Mouse (Mus musculus) liver, adult 2 months (tissue): ENCODE measurements around the gene Acoxl. TPM values are rescaled to one million over a fixed set of nuclear protein-coding genes. Genes with fewer than 3 reads are reported as not detected.

Source experiments
- DNase-seq: peaks from one replicate; pipeline ENCODE4 v3.0.0-alpha.2; 2011; ENCODE audit warnings: low read depth, low spot score; ENCODE audit errors: extremely low read depth
- H3K27ac ChIP-seq: fragments of 200-500 bp; replicated peaks from 2 replicates; pipeline ENCODE4 v1.5.1; 2012; ENCODE audit warnings: low read depth, mild to moderate bottlenecking, control low read depth, inconsistent platforms, low read length; ENCODE audit not compliant: insufficient read depth
- H3K27me3 ChIP-seq: fragments of 200-500 bp; 2 replicates; pipeline ENCODE4 v1.6.1; 2012; ENCODE audit warnings: mild to moderate bottlenecking, moderate library complexity, low read length, inconsistent platforms; ENCODE audit not compliant: control insufficient read depth, insufficient read depth
- H3K36me3 ChIP-seq: fragments of 200-500 bp; 2 replicates; pipeline ENCODE4 v1.6.1; 2012; ENCODE audit warnings: low read length, inconsistent platforms; ENCODE audit not compliant: control insufficient read depth, insufficient read depth
- H3K4me1 ChIP-seq: fragments of 200-500 bp; 2 replicates; pipeline ENCODE4 v1.6.1; 2011; ENCODE audit warnings: low read length; ENCODE audit not compliant: control insufficient read depth, insufficient read depth
- H3K4me3 ChIP-seq: fragments of 200-500 bp; 2 replicates; pipeline ENCODE4 v1.5.1; 2011; ENCODE audit warnings: low read depth, mild to moderate bottlenecking, control low read depth, low read length, moderate library complexity; ENCODE audit not compliant: insufficient read depth
- H3K79me2 ChIP-seq: fragments of 200-500 bp; 2 replicates; pipeline ENCODE4 v1.6.1; 2012; ENCODE audit warnings: inconsistent platforms, mild to moderate bottlenecking, low read length, moderate library complexity; ENCODE audit not compliant: control insufficient read depth, insufficient read depth
- H3K9ac ChIP-seq: fragments of 200-500 bp; 2 replicates; pipeline ENCODE4 v1.6.1; 2012; ENCODE audit warnings: low read depth, mild to moderate bottlenecking, control low read depth, inconsistent platforms, low read length
- CTCF ChIP-seq: fragments of 200-500 bp; IDR thresholded peaks from 2 replicates; pipeline ENCODE4 v1.5.1; 2011; ENCODE audit warnings: low read depth, low read length, control low read depth
- POLR2A ChIP-seq: fragments of 200-500 bp; IDR thresholded peaks from 2 replicates; pipeline ENCODE4 v1.6.1; 2011; ENCODE audit warnings: low read length, control low read depth; ENCODE audit not compliant: insufficient read depth; ENCODE audit errors: extremely low read depth
- WGBS: fragments of 180-500 bp; shearing (Covaris S2); methylation state at CpG from one replicate; pipeline ENCODE4 v1.1.7; 2018; 5-methylcytosine and 5-hydroxymethylcytosine counted together
- polyA plus RNA-seq: library from polyadenylated mRNA; depleted of rRNA; stranded (reverse); fragments of >200 nt; gene quantifications from 2 replicates; pipeline ENCODE4 v1.2.3, GENCODE M21; 2012
- total RNA-seq: library from RNA; depleted of rRNA; stranded (reverse); fragments of >200 nt; gene quantifications from 2 replicates; pipeline ENCODE4 v1.2.3, GENCODE M21; 2014

The Acoxl gene
- total and polyA plus RNA-seq, 2 experiments, result not detected

DNA sequence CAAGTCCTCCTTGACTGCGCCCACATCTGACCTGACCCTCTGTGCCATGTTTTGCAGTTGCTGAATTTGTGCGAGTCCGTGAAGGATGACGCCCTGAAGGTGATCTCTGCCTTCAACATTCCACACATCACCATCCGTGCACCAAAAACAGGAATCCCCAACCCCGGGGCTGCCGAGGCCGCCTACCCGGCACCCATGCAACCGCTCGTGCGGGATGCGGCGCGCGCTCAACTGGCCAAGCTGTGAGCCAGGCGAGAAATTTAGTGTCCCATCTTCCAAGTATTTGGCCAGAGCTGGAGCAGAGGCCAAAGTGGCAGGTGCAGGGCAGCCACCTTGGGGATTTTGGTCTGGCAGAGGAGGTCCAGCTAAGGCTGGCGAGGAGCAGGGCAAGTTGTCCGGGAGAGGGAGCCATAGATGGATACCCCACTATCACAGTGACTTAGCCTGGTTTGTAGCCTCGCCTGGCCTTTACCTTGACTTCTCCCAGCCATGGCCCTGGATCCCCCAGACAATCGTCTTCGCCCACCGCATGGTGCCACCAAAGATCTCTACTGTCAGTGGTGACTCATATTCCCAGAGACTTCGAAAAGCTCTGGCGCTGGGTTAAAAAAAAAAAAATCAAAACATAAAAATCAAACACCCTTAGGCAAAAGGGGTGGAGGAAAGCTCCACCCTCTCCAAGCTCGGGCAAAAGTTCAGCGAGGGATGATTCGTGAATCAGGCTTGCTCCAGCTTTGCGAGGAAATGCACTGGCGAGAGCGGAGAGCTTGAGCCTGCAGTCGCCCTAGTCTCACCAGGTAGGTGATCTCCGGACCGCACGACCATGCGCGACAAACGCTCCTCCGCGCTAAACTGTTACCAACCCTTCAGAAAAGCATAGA, 284.5 kb downstream of the Acoxl start:
- TF ChIP-seq POLR2A (no peak), CTCF (peak; percentile 43)
- no peak overlapping the region for H3K9ac ChIP-seq
- no peak overlapping the region for H3K27ac ChIP-seq
- H3K79me2 ChIP-seq, result no peaks in the 10 kb centered on the region
- no peak for DNase-seq
- no peaks in the 10 kb centered on the region for H3K27me3 ChIP-seq
- peaks cover 8% of the 10 kb centered on the region for H3K4me1 ChIP-seq
- no peaks in the 10 kb centered on the region for H3K36me3 ChIP-seq
- no peak overlapping the region for H3K4me3 ChIP-seq
- WGBS, result 5% methylated on average over 40 of the region's 40 CpGs

DNA sequence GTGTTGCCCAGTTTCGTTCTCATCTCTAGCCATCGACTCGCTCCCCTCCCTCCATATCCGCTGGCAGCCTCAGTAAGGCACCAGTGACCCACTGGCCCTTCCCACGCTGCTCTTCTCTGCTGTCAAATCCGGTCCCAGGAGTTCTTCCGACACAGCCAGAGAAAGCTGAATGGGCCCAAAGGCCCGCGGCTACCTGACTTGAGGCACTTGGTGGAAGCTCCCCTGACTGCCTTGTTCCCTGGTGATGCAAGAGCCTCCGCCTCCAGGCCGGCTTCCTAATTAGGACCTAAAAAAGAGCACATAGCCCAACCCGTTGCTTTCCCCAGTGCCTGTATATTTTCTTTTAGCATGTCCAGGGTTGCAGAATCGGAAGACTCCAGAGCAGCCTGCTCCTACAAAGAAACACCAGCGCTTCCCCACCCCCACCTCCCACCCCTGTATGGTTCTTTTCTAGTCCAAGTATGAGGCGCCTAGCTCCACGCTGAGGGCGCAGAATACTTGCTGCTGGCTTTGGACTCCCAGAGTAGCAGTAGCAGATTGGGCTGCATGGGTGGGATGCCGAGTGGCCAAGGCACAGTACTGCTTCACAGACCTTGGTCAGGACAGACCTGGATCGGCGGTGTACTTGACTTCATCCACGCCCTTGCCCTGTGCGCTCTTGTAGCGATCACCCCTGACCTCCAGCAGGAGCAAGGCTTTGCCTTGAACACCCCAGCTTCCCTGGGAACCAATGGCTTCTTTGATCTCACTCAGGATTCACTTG, 285.4 kb downstream of the Acoxl start:
- Histone ChIP-seq H3K4me1 (peaks cover 8% of the 10 kb centered on the region), H3K79me2 (no peaks in the 10 kb centered on the region), H3K27me3 (no peaks in the 10 kb centered on the region), H3K9ac (no peak overlapping the region), H3K27ac (no peak overlapping the region), H3K4me3 (no peak overlapping the region), H3K36me3 (no peaks in the 10 kb centered on the region)
- TF ChIP-seq POLR2A, result no peak
- WGBS, result 14% methylated on average over 23 of the region's 23 CpGs
- DNase-seq, result no peak

DNA sequence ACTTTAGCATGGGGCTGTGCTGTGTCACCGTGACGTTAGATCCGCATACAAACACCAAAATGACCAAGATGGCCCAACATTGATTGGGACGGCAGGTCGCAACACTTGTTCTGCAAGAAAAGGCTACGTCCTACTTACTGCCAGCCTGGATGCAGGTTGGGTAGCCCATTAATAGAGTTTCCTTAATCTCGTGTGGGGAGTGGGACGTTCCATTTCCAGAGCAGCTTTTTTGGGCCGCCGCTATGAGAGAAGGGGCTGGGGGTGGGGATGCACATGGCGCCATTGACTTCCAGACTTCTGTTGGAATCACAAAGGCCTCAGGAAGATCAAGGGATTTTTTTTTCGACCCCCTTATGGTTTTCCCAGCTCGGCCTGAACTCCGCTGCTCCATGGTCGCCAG, 286.0 kb downstream of the Acoxl start:
- Histone ChIP-seq H3K9ac (no peak overlapping the region), H3K27me3 (no peaks in the 10 kb centered on the region), H3K27ac (no peak overlapping the region), H3K4me3 (no peak overlapping the region), H3K4me1 (peaks cover 8% of the 10 kb centered on the region), H3K79me2 (no peaks in the 10 kb centered on the region), H3K36me3 (0 out of 2 replicates have a peak, but pooled peaks cover 2% of the 10 kb centered on the region)
- DNase-seq, result no peak
- TF ChIP-seq POLR2A, result no peak
- no peak for TF ChIP-seq CTCF
- 35% methylated on average over 15 of the region's 15 CpGs for WGBS

DNA sequence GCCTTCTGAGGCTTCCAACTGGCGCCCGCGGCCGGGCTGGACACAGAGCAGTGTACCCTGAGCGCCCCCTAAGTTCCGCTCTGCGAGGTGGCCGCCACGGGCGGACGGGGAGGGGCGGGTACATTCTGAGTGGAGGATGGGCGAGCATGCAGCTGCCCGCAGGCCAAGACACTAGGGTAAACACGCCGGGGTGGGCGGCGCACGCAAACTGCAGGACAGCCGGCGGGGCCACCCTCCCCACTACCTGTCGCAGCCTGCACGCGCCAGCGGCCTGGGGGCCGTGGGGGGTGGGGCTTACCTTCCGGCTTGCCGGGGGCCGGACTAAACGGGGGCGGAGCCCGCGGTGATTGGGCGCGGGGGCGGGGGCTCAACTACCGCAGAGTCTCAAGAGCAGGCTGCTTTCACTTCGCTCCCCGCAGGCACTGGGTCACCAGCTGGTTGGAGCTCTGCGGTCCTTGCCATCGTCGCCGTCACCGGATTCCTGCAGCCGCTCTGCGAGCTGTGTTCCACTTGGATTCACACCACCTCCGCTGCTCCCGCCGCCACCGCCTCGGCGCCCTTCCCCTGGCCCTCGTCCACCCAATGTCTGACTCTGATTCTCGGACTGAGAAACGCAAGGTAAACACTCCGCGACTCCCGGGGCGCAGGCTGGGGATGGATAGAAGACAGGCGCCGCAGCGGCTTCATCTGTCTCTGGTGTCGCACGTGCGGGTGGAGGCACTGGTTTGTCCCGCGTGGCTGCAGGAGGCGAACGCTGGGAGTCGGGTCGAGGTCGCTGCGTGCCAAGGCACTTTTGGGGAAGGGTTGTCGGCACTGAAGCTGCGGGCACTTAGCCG, 287.2 kb downstream of the Acoxl start, which contains the start of gene Bcl2l11:
Gene Bcl2l11, plus strand, starts transcription at position 404 of the 836 bp plus-strand sequence.
- no peaks in the 10 kb centered on the region for H3K79me2 ChIP-seq
- WGBS, result 1% methylated on average over 75 of the region's 76 CpGs
- H3K27me3 ChIP-seq, result no peaks in the 10 kb centered on the region
- peak within 1 kb of the TSS; percentile 65 for H3K9ac ChIP-seq
- 0 out of 2 replicates have a peak, but pooled peaks cover 6% of the 10 kb centered on the region for H3K36me3 ChIP-seq
- H3K4me3 ChIP-seq, result peak within 1 kb of the TSS; percentile 66
- peaks cover 8% of the 10 kb centered on the region for H3K4me1 ChIP-seq
- H3K27ac ChIP-seq, result peak within 1 kb of the TSS; percentile 50
- DNase-seq, result peak; percentile 80
- TF ChIP-seq CTCF (peak; percentile 39), POLR2A (peak; percentile 99)

DNA sequence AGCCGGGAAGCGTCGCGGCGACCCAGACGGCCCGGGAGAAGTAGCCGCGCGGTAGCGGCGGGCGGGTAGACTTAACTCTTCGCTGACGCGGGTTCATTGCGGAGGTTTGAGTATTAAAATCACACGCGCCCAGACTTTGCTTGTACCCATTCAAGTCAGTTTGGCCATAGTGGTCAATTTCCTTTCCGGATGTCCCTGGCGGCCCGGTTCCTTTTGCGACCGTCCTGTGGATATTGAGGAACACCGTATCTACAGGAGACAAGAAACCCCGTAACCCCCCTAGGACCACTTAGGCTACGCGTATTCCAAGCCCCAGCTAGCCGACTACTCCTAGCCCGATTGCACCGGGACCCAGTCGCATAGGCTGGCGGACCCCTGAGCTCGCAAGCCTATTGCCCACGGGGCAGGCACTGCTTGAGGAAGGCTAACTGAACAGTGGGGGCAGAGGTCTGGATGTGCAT, 287.9 kb downstream of the Acoxl start:
- no peaks in the 10 kb centered on the region for H3K27me3 ChIP-seq
- H3K36me3 ChIP-seq, result peaks cover 6% of the 10 kb centered on the region; the same call in 1 of the 2 replicates
- no peak for DNase-seq
- H3K9ac ChIP-seq, result peak overlapping the region; percentile 65
- H3K79me2 ChIP-seq, result no peaks in the 10 kb centered on the region
- WGBS, result under 1% methylated on average over 35 of the region's 35 CpGs
- peaks cover 8% of the 10 kb centered on the region for H3K4me1 ChIP-seq
- H3K27ac ChIP-seq, result peak overlapping the region; percentile 50
- H3K4me3 ChIP-seq, result peak overlapping the region; percentile 66
- TF ChIP-seq CTCF (no peak), POLR2A (no peak)
